Mouse (Mus musculus): ENCODE measurements at regions not wholly inside any gene's neighbourhood (a gene's known extent, or its start where the extent isn't known, plus 50 kb on each side); places are given as distances from the start of the nearest gene placed in this dataset.

GRCm38 (mm10) chr7:72836026-72836425, 529.6 kb upstream of the Mctp2 start:
- Histone ChIP-seq H3K4me3 (ENCODE audit: insufficient read depth, low read length) (no peak overlapping the region), H3K27ac (ENCODE audit: insufficient read depth, low read depth, low read length) (no peak overlapping the region), H3K4me1 (ENCODE audit: control insufficient read depth, insufficient read depth, low read length) (no peaks in the 10 kb centered on the region)
- TF ChIP-seq CTCF (IDR thresholded peaks at IDR 0.05; ENCODE audit: low read depth, low read length) (no peak), POLR2A (IDR thresholded peaks at IDR 0.05; ENCODE audit: borderline replicate concordance, low read depth, low read length) (no peak)

- Histone ChIP-seq H3K4me1 (ENCODE audit: control insufficient read depth, insufficient read depth, low read length) (no peaks in the 10 kb centered on the region), H3K27ac (ENCODE audit: insufficient read depth, low read depth, low read length) (no peak overlapping the region), H3K4me3 (ENCODE audit: insufficient read depth, low read length) (no peak overlapping the region)
- TF ChIP-seq POLR2A (IDR thresholded peaks at IDR 0.05; ENCODE audit: borderline replicate concordance, low read depth, low read length) (no peak), CTCF (IDR thresholded peaks at IDR 0.05; ENCODE audit: low read depth, low read length) (no peak)
Measured at GRCm38 (mm10) chr7:72836457-72836985, 530.1 kb upstream of the Mctp2 start.

GRCm38 (mm10) chr7:72837992-72838655, 531.7 kb upstream of the Mctp2 start:
- no peaks in the 10 kb centered on the region for H3K4me1 ChIP-seq (ENCODE audit: control insufficient read depth, insufficient read depth, low read length)
- no peak overlapping the region for H3K4me3 ChIP-seq (ENCODE audit: insufficient read depth, low read length)
- no peak for TF ChIP-seq POLR2A (IDR thresholded peaks at IDR 0.05; ENCODE audit: borderline replicate concordance, low read depth, low read length)
- TF ChIP-seq CTCF (IDR thresholded peaks at IDR 0.05; ENCODE audit: low read depth, low read length), result no peak
- H3K27ac ChIP-seq (ENCODE audit: insufficient read depth, low read depth, low read length), result no peak overlapping the region

GRCm38 (mm10) chr7:72851346-72851745, 524.0 kb upstream of the Rgma start:
- no peaks in the 10 kb centered on the region for H3K4me1 ChIP-seq (ENCODE audit: control insufficient read depth, insufficient read depth, low read length)
- H3K4me3 ChIP-seq (ENCODE audit: insufficient read depth, low read length), result no peak overlapping the region
- no peak overlapping the region for H3K27ac ChIP-seq (ENCODE audit: insufficient read depth, low read depth, low read length)
- no peak for TF ChIP-seq CTCF (IDR thresholded peaks at IDR 0.05; ENCODE audit: low read depth, low read length)
- no peak for TF ChIP-seq POLR2A (IDR thresholded peaks at IDR 0.05; ENCODE audit: borderline replicate concordance, low read depth, low read length)

GRCm38 (mm10) chr7:72854501-72855002, 520.8 kb upstream of the Rgma start:
- Histone ChIP-seq H3K4me1 (ENCODE audit: control insufficient read depth, insufficient read depth, low read length) (no peaks in the 10 kb centered on the region), H3K27ac (ENCODE audit: insufficient read depth, low read depth, low read length) (no peak overlapping the region), H3K4me3 (ENCODE audit: insufficient read depth, low read length) (no peak overlapping the region)
- TF ChIP-seq CTCF (IDR thresholded peaks at IDR 0.05; ENCODE audit: low read depth, low read length) (no peak), POLR2A (IDR thresholded peaks at IDR 0.05; ENCODE audit: borderline replicate concordance, low read depth, low read length) (no peak)

- H3K4me3 ChIP-seq (ENCODE audit: insufficient read depth, low read length), result no peak overlapping the region
- TF ChIP-seq CTCF (IDR thresholded peaks at IDR 0.05; ENCODE audit: low read depth, low read length) (no peak), POLR2A (IDR thresholded peaks at IDR 0.05; ENCODE audit: borderline replicate concordance, low read depth, low read length) (no peak)
- no peaks in the 10 kb centered on the region for H3K4me1 ChIP-seq (ENCODE audit: control insufficient read depth, insufficient read depth, low read length)
- no peak overlapping the region for H3K27ac ChIP-seq (ENCODE audit: insufficient read depth, low read depth, low read length)
Measured at GRCm38 (mm10) chr7:72866966-72867754, 508.1 kb upstream of the Rgma start.

GRCm38 (mm10) chr7:72869068-72869467, 506.2 kb upstream of the Rgma start:
- TF ChIP-seq POLR2A (IDR thresholded peaks at IDR 0.05; ENCODE audit: borderline replicate concordance, low read depth, low read length), result no peak
- no peak for TF ChIP-seq CTCF (IDR thresholded peaks at IDR 0.05; ENCODE audit: low read depth, low read length)
- no peaks in the 10 kb centered on the region for H3K4me1 ChIP-seq (ENCODE audit: control insufficient read depth, insufficient read depth, low read length)
- no peak overlapping the region for H3K27ac ChIP-seq (ENCODE audit: insufficient read depth, low read depth, low read length)
- H3K4me3 ChIP-seq (ENCODE audit: insufficient read depth, low read length), result no peak overlapping the region

- H3K27ac ChIP-seq (ENCODE audit: insufficient read depth, low read depth, low read length), result no peak overlapping the region
- H3K4me3 ChIP-seq (ENCODE audit: insufficient read depth, low read length), result no peak overlapping the region
- H3K4me1 ChIP-seq (ENCODE audit: control insufficient read depth, insufficient read depth, low read length), result no peaks in the 10 kb centered on the region
- TF ChIP-seq POLR2A (IDR thresholded peaks at IDR 0.05; ENCODE audit: borderline replicate concordance, low read depth, low read length), result no peak
- no peak for TF ChIP-seq CTCF (IDR thresholded peaks at IDR 0.05; ENCODE audit: low read depth, low read length)
Measured at GRCm38 (mm10) chr7:72900816-72901215, 474.5 kb upstream of the Rgma start.

- Histone ChIP-seq H3K4me1 (ENCODE audit: control insufficient read depth, insufficient read depth, low read length) (no peaks in the 10 kb centered on the region), H3K4me3 (ENCODE audit: insufficient read depth, low read length) (no peak overlapping the region), H3K27ac (ENCODE audit: insufficient read depth, low read depth, low read length) (no peak overlapping the region)
- no peak for TF ChIP-seq CTCF (IDR thresholded peaks at IDR 0.05; ENCODE audit: low read depth, low read length)
- no peak for TF ChIP-seq POLR2A (IDR thresholded peaks at IDR 0.05; ENCODE audit: borderline replicate concordance, low read depth, low read length)
Measured at GRCm38 (mm10) chr7:72905891-72906290, 469.4 kb upstream of the Rgma start.

GRCm38 (mm10) chr7:72906536-72906935, 468.8 kb upstream of the Rgma start:
- TF ChIP-seq POLR2A (IDR thresholded peaks at IDR 0.05; ENCODE audit: borderline replicate concordance, low read depth, low read length), result no peak
- TF ChIP-seq CTCF (IDR thresholded peaks at IDR 0.05; ENCODE audit: low read depth, low read length), result no peak
- Histone ChIP-seq H3K27ac (ENCODE audit: insufficient read depth, low read depth, low read length) (no peak overlapping the region), H3K4me3 (ENCODE audit: insufficient read depth, low read length) (no peak overlapping the region), H3K4me1 (ENCODE audit: control insufficient read depth, insufficient read depth, low read length) (no peaks in the 10 kb centered on the region)
